Mouse (Mus musculus) monocyte, adult 2 months (primary cell): ENCODE data around the gene Exoc3l2.
A peak's percentile ranks its signal among the peaks of the same experiment; 100 is the strongest.
"Not testable (repeated sequence)": the region's sequence is repeated elsewhere in the genome, so short reads cannot be mapped to it uniquely, and the experiment has no call there.

Source experiments
- DNase-seq, 2 experiments: peaks; one replicate each; pipeline ENCODE4 v3.0.0; 2022; ENCODE audit warnings: low spot score in 2 of 2, low read depth in 1 of 2

Gene Exoc3l2

DNA sequence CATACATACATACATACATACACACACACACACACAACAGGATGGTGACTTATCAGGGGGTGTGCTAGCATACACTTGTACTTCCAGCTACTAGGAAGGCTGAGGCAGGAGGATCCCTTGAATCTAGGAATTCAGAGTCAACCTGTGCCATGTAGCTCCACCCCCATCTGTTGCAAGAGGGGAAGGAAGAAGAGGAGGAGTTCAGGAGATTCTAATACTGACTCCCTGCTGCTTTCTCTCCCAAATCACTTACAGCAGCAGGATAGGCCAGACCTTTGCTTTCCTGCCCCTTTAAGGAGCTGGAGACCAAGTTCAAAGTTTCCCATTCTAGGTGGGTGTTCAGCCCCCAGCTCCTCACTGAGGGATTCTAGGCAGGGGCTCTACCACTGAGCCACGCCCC lies 22.4 kb downstream of the Exoc3l2 start:
- no peak for DNase-seq

DNA sequence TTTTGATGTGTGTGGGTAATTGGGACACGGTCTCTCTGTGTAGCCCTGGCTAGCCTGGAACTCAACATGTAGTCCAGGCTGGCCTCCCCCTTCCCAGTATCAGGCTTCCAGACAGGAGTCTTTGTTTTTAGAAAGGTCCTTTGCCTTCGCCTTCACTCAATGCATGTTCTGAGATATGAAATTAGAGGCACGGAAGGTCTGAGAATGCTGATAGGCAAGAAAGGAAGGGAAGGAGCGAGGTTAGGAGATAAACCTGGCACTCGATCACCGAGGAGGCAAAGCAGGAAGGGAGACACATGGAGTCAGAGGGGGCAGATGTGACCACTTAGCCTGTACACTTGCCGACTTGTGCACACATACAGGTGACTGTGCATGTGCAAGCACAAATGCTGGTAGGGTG lies 23.4 kb downstream of the Exoc3l2 start:
- DNase-seq: no peak

GRCm38 (mm10) chr7:19489525-19489924 lies 26.4 kb downstream of the Exoc3l2 start:
- DNase-seq: no peak

- no peak for DNase-seq
Observed at GRCm38 (mm10) chr7:19491731-19492130, 28.6 kb downstream of the Exoc3l2 start.

GRCm38 (mm10) chr7:19494751-19495474 lies 31.8 kb downstream of the Exoc3l2 start:
- DNase-seq: no peak

DNA sequence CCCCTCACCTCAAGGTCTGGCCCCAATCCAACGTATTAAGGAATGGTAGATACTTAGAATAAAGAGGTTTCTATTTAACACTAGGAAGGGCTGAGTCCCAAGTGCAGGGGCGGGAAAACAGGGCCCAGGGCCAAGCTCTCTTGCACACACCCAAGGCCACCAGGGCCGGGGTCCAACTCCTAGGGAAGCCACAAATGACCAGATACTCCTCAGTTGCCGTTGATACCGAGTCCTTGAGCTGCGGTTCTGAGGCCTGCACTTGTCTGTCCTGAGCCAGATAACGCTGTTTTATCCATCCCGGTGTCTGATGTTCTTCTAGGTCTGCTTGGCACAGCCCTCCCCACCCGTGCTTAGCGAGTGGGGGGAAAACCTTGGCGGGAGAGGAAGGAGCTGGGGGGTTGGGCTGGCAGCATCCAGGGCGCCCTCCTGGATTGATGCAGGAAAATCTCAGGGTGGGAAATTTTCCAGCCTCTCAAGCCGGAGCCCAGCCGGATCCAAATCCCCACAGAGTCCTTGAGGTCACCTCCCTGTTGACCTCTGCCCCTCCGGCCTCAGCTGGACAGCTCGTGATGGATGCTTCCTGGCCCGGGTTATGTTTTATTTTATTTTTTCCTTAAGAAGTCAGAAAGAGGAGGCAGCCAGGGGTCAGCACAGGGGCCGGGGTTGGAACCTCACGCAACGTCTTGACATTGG lies 32.5 kb downstream of the Exoc3l2 start:
- DNase-seq: no peak

DNA sequence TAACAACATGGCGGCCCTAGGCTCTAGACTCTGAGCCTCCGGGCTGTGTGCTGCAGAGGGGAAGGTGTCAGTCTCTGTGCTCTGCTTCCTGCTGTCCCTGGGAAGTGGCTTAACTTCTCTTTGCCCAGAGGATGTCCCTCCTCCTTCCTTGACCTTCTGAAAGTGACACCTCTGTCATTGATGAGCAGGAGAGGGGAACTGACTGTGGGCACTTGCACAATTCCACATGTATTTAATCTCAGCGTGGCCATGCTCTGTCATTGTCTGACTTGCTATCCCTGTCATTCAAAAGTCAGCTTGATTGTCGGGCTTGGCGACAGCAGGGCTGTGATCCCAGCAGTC lies 33.1 kb downstream of the Exoc3l2 start:
- no peak for DNase-seq

- DNase-seq: no peak
Observed at GRCm38 (mm10) chr7:19498326-19498725, 35.2 kb downstream of the Exoc3l2 start.

GRCm38 (mm10) chr7:19500420-19501363 lies 37.6 kb downstream of the Exoc3l2 start:
- no peak for DNase-seq

DNA sequence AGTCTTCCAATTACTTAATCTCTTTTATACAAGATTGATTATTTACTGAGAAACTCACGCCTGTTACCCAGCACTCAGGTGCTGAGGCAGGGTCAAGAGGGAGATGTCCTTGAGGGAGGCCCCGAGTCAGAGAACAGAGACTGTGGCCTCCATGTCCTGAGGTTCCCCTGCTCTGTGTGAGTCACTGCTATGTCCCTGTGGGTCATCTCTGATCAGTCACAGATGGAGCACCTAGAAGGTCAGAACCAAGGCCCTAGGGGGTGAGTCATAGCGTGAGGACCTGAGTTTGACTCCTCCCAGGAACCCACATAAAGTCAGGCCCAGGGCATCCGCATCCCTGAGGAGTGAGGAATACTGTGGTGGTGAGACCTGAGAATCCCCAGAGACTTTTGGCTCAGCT lies 38.5 kb downstream of the Exoc3l2 start:
- DNase-seq: no peak

- no peak for DNase-seq
Observed at GRCm38 (mm10) chr7:19503481-19504068, 40.4 kb downstream of the Exoc3l2 start.

- no peak for DNase-seq
Observed at GRCm38 (mm10) chr7:19506326-19506725, 43.2 kb downstream of the Exoc3l2 start.

DNA sequence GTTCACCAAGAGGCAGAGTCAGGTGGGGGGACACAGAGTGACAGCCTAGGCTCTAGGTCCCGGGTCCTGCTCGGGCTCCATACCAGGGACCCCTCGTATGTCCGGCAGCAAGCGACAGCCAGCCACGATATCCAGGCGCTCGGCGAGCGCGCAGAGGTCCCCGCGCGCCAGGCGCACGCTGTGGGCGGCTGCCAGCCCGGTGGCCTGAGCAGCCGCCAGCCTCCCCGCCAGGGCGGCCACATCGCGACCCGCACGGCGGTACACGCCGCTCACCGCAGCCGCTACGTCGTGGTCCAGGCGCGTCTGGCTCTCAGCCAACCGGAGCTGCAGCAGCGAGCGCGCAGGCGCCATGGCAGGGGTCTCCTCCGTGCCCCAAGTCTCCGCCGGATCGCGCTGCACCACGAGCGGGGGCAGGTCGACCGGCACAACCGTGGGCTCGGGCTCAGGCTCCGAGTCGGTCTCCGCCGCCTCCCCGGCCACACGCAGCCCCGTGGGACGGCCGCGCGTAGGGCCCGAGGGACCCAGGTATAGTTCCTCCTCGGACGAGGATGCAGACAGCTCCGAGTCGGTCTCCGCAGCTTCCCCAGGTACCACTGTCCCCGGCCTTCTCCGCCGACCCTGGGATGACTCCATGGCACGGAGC lies 44.0 kb downstream of the Exoc3l2 start:
- DNase-seq: no peak

GRCm38 (mm10) chr7:19507612-19507981 lies 44.5 kb downstream of the Exoc3l2 start:
- DNase-seq: no peak

DNA sequence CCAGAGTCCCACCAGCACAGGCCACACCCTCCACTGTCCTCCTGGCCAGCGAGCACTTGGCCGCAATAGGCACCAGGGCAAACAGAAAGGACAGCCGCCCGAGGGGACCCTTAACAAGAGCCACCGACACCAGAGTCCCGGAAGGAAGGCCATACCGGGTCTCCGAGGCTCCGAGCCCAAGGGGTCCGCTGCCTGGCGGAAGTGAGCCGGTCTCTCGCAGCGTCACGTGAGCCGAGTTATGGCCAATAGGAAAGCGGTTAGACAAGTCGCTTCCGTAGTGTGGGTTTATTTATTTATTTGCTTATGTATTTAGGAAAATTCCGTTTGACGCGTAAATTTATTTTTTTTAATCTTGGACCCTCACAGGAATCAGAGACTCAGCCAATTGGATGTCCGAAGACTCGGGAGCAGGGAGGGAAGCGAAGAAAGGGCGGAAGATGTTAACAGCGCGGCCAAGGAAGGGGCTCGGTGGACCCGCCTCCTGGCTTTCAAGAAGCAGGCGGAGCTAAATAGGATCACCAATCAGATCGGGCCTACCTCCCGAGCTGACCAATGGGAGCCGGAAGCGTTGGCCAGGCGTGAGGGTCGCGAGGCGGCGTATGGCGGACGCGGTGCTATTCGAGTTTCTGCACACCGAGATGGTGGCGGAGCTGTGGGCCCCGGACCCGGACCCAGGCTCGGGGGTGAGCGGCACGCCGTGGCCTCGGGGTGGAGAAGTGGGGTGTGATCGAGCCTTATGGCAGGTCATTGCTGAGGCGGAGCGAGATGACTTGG lies 45.2 kb downstream of the Exoc3l2 start, which contains the start of the genes Bloc1s3 and Trappc6a:
Gene Bloc1s3 (minus strand): TSS at position 218 of the 774 bp plus-strand sequence.
Gene Trappc6a (plus strand): TSS at position 246 of the 774 bp plus-strand sequence.
- peak; percentile 58 to 79 for DNase-seq

- no peak for DNase-seq
Observed at GRCm38 (mm10) chr7:19508924-19509568, 45.9 kb downstream of the Exoc3l2 start.

DNA sequence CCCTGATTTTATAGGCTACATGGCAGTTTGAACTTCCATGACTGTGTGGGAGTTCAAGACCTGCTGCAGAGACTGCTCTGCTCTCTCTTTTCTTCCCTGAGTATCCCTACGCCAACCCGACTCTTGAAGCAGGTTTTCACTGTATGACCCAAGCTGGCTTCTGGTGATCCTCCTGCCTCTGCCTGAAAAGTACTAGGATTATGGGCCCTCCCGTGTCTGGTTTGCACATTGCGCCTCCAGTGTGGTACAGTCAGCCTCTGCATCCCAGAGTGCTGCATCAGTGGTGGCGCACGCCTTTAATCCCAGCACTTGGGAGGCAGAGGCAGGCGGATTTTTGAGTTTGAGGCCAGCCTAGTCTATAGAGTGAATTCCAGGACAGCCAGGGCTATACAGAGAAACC lies 46.7 kb downstream of the Exoc3l2 start:
- no peak for DNase-seq

GRCm38 (mm10) chr7:19511934-19512333 lies 48.8 kb downstream of the Exoc3l2 start:
- DNase-seq: not testable (repeated sequence)

DNA sequence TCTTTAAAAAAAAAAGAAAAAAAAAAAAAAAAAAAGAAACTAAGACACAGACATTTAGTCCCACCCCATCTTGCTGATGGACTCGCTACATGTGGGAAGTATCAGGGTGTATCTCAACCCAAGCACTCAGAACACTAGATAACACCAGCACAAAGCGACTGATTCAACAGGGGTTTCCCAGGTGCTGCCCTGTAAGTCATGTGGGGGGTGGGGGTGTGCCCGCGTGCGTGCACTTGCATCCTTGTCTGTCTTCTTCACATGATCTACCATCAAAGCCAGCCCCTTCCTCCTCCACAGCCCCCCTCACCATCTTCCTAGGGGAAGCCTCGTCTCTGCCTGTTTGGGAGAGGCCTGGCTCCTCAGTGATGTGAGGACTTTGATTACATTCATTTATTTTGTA lies 49.2 kb downstream of the Exoc3l2 start:
- DNase-seq: no peak
